8 mouse cellular contexts compared by ENCODE assay signal in the genomic region with DNA sequence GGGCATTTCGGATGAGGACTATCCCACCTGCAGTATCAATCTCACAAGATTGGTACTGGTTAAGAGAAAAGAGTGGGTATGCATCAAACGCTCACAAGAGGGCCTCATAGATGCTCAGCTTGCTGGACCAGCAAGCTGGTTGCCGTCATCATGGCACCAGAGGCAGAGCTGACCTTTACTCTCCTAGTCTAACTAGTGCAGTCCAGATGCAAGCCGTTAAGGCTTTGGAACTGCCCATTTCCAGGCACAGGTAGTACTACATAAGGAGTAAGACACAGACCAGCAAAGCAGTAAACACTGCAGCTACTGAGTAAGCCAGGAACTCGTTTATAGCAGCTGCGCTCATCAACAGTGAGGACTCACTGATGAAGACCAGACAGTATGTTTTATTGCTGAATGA.
DNase-seq lines count a peak whose midpoint lies in the region; ATAC-seq and TF ChIP-seq lines count a peak whose summit lies in the region.

No protein-coding gene starts in this region.

- in situ Hi-C loops in CH12.LX (cut with MboI; ENCODE audit: low pct_ligation_motif_present, low pct_unique_long_range_greater_than_20kb, low sequenced_read_pairs): no loop called here

- peak; percentile 33 to 40 for DNase-seq in cerebellum, postnatal 14 days
- no peak for DNase-seq in cerebellum, adult 9-10 months
- DNase-seq in CH12.LX (ENCODE audit: extremely low read depth): no peak
- DNase-seq in thymus, postnatal 14 days: no peak
- no peak for DNase-seq in cerebellum, adult 8-10 months

- peak; percentile 42 for TF ChIP-seq RAD21 in CH12.LX (IDR thresholded peaks at IDR 0.05; ENCODE audit: low read depth, low read length)

- no peak overlapping the region for H3K27ac ChIP-seq in CH12.LX (ENCODE audit: insufficient read depth, low read depth)
- H3K27ac ChIP-seq in embryonic facial prominence, embryonic 13.5 days: peak overlapping the region; percentile 44; the same call in 1 of the 2 replicates
- H3K27ac ChIP-seq in kidney, embryonic 16.5 days (ENCODE audit: low read length): 0 out of 2 replicates have a peak overlapping the region, but pooled peaks have one; percentile 31
- peak overlapping the region; percentile 65 for H3K27ac ChIP-seq in neural tube, embryonic 13.5 days (replicated peaks)

- dilution Hi-C loops in CH12.LX (cut with MboI; ENCODE audit: extremely low pct_ligation_motif_present, extremely low pct_unique_long_range_greater_than_20kb, low sequenced_read_pairs): no loop called here

- H3K9ac ChIP-seq in CH12.LX (ENCODE audit: insufficient read depth, low read depth): no peak overlapping the region
- H3K9ac ChIP-seq in embryonic facial prominence, embryonic 13.5 days: no peak overlapping the region
- no peak overlapping the region for H3K9ac ChIP-seq in kidney, embryonic 16.5 days (replicated peaks; ENCODE audit: low read length)
- H3K9ac ChIP-seq in neural tube, embryonic 13.5 days: no peak overlapping the region

- no peak overlapping the region for H3K4me2 ChIP-seq in CH12.LX (ENCODE audit: insufficient read depth, low read depth, poor library complexity, severe bottlenecking)
- H3K4me2 ChIP-seq in embryonic facial prominence, embryonic 13.5 days: no peak overlapping the region
- no peak overlapping the region for H3K4me2 ChIP-seq in kidney, embryonic 16.5 days (replicated peaks; ENCODE audit: low read depth, low read length)
- no peak overlapping the region for H3K4me2 ChIP-seq in neural tube, embryonic 13.5 days

- H3K27me3 ChIP-seq in CH12.LX (replicated peaks): peaks cover 2% of the 10 kb centered on the region
- H3K27me3 ChIP-seq in embryonic facial prominence, embryonic 13.5 days: no peaks in the 10 kb centered on the region
- H3K27me3 ChIP-seq in kidney, embryonic 16.5 days (ENCODE audit: insufficient read depth, low read length): no peaks in the 10 kb centered on the region
- no peaks in the 10 kb centered on the region for H3K27me3 ChIP-seq in neural tube, embryonic 13.5 days

- peak in 1 of 2 experiments; percentile 31; a peak in 2 of 4 replicates for TF ChIP-seq CTCF in CH12.LX (conservative IDR thresholded peaks at IDR 0.05 in 1 of 2, IDR thresholded peaks at IDR 0.05 in 1 of 2; ENCODE audit: low read depth in 2 of 2, low read length in 2 of 2)

- no peak for ATAC-seq in embryonic facial prominence, embryonic 13.5 days (ENCODE audit: insufficient number of reproducible peaks, insufficient read depth, low FRiP score, low TSS enrichment, low read depth)
- peak; percentile 84 for ATAC-seq in kidney, embryonic 16.5 days (ENCODE audit: low FRiP score, low TSS enrichment)
- ATAC-seq in neural tube, embryonic 13.5 days (ENCODE audit: low read depth): peak; percentile 36

- H3K79me2 ChIP-seq in CH12.LX (replicated peaks; ENCODE audit: control insufficient read depth, extremely low read depth, insufficient read depth, poor library complexity, severe bottlenecking): no peaks in the 10 kb centered on the region

- H3K4me1 ChIP-seq in CH12.LX (ENCODE audit: control insufficient read depth in 1 of 2, insufficient read depth in 2 of 2): peaks cover 1 to 4% of the 10 kb centered on the region in 2 experiments; a peak in 3 of 4 replicates
- H3K4me1 ChIP-seq in embryonic facial prominence, embryonic 13.5 days: peaks cover 36% of the 10 kb centered on the region
- H3K4me1 ChIP-seq in kidney, embryonic 16.5 days (ENCODE audit: insufficient read depth, low read length): peaks cover 21% of the 10 kb centered on the region; the same call in 1 of the 2 replicates
- H3K4me1 ChIP-seq in neural tube, embryonic 13.5 days (replicated peaks): peaks cover 29% of the 10 kb centered on the region

- H3K4me3 ChIP-seq in CH12.LX (replicated peaks in 1 of 3; ENCODE audit: low read depth in 2 of 3, low read length in 2 of 3, poor library complexity in 1 of 3): no peak overlapping the region
- H3K4me3 ChIP-seq in embryonic facial prominence, embryonic 13.5 days: no peak overlapping the region
- no peak overlapping the region for H3K4me3 ChIP-seq in kidney, embryonic 16.5 days (ENCODE audit: low read length)
- H3K4me3 ChIP-seq in neural tube, embryonic 13.5 days: no peak overlapping the region

- H3K36me3 ChIP-seq in CH12.LX (replicated peaks in 1 of 2; ENCODE audit: control insufficient read depth in 1 of 2, insufficient read depth in 1 of 2, low read length in 1 of 2): no peaks in the 10 kb centered on the region
- H3K36me3 ChIP-seq in embryonic facial prominence, embryonic 13.5 days: no peaks in the 10 kb centered on the region
- peaks cover 3% of the 10 kb centered on the region; the same call in 1 of the 2 replicates for H3K36me3 ChIP-seq in kidney, embryonic 16.5 days (ENCODE audit: insufficient read depth, low read length)
- no peaks in the 10 kb centered on the region for H3K36me3 ChIP-seq in neural tube, embryonic 13.5 days

- no peak for TF ChIP-seq POLR2A in CH12.LX (IDR thresholded peaks at IDR 0.05; ENCODE audit: low read depth, low read length)

- no peak for TF ChIP-seq EP300 in CH12.LX (IDR thresholded peaks at IDR 0.05; ENCODE audit: low read length)

- 46% methylated on average over 6 of the region's 6 CpGs for WGBS in embryonic facial prominence, embryonic 13.5 days
- WGBS in kidney, embryonic 16.5 days: 46% methylated on average over 6 of the region's 6 CpGs
- 44% methylated on average over 6 of the region's 6 CpGs for WGBS in neural tube, embryonic 13.5 days

- H3K9me3 ChIP-seq in CH12.LX (replicated peaks; ENCODE audit: low read length): no peaks in the 10 kb centered on the region
- H3K9me3 ChIP-seq in embryonic facial prominence, embryonic 13.5 days: no peaks in the 10 kb centered on the region
- no peaks in the 10 kb centered on the region for H3K9me3 ChIP-seq in kidney, embryonic 16.5 days (ENCODE audit: low read length)
- no peaks in the 10 kb centered on the region for H3K9me3 ChIP-seq in neural tube, embryonic 13.5 days

TF ChIP-seq in CH12.LX, 34 proteins besides CTCF, POLR2A, EP300 and RAD21:
- TF ChIP-seq SMC3 (IDR thresholded peaks at IDR 0.05; ENCODE audit: low read depth, low read length) (peak; percentile 38; the same call in 1 of the 2 replicates), MAX (IDR thresholded peaks at IDR 0.05; ENCODE audit: low read length) (no peak), TCF12 (IDR thresholded peaks at IDR 0.05; ENCODE audit: low read depth, low read length) (no peak)

Comparison
In these comparisons a context has a peak if more than half of its experiments do, and no peak if none do; other contexts are left out.
1. DNase-seq: peak in cerebellum, postnatal 14 days (2 of 2); none in cerebellum, adult 9-10 months (single experiment), CH12.LX (single experiment), thymus, postnatal 14 days (single experiment) and cerebellum, adult 8-10 months (single experiment).